Mouse (Mus musculus) C2C12 (cell line): ENCODE data around the gene Pou3f3.

Experiments used
- CTCF ChIP-seq: IDR thresholded peaks from one replicate; pipeline ENCODE4 v1.5.1; 2011; ENCODE audit not compliant: control insufficient read depth, insufficient read depth, insufficient read length
- MAX ChIP-seq: IDR thresholded peaks from one replicate; pipeline ENCODE4 v1.6.1; 2011; ENCODE audit warnings: mild to moderate bottlenecking, control low read depth
- USF1 ChIP-seq: IDR thresholded peaks from one replicate; pipeline ENCODE4 v1.6.1; 2011; ENCODE audit warnings: low read depth, mild to moderate bottlenecking, control low read depth, moderate library complexity

DNA sequence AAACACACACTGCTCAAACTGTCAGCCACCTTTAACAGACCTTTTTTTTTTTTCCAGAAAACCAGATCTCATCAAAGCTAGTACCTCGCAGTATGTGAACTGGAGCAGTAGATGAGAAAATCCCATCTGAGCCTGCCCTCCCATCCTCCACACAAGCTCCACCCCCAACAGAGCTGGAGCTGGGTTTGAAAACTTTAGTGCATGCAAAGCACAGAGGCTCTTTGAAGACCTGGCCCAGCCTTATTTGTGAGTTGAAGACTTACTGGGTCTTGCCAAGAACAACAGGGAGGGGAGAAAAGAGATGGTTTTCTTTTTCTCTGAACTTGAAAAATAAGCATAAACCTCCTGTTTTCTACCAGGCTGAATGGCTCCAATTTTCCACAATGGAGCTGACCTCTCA, 28.0 kb upstream of the Pou3f3 start:
- no peak for TF ChIP-seq MAX
- no peak for TF ChIP-seq CTCF
- no peak for TF ChIP-seq USF1
